Mouse (Mus musculus): ENCODE results near the gene Per3.

Per3 gene

DNA sequence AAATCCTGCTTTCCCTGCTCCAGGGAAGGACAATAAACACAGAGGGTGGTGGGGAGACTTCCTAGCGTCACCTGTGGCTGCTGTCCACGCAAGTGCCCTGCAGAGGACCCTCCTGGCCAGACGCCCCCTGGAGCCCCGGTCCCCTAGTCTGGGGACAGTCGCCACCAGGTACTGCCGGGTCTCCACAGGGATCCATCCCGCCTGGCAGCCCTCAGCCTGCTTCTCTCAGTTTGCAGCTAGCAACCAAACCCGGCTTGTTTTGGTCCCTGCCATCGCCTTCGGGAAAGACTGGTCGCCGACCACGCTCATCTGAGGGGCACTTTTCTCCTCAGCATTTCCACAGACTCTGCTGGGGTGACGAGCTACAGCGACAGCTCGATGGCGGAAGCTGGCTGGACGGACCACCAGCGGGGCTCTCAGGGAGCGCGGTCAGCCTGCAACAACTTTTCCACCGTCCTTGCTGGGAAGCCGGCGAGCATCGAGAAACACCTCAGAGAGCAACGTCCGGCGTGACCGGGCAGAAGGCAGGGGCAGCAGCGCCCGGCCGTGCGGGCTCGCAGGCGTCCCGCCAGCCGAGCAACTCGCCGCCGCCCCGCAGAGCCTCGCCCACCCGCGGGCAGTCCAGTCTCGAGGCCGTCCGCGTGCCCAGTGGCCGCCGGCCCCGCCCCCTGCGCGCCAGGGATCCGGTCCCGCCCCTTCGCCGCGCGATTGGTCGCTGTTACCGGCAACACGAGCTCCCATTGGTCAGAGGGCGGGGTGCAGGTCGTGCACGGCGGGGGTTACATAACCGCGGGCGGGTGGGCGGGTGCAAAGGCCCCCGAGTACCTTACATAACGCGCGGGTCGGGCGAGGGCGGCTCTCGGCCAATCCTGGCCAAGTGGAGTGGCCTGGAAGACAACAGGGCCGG is at the start of gene Per3:
TSS of gene Per3 (minus strand) at position 629 of the 907 bp plus-strand sequence.
- peak; percentile 99 for DNase-seq

DNA sequence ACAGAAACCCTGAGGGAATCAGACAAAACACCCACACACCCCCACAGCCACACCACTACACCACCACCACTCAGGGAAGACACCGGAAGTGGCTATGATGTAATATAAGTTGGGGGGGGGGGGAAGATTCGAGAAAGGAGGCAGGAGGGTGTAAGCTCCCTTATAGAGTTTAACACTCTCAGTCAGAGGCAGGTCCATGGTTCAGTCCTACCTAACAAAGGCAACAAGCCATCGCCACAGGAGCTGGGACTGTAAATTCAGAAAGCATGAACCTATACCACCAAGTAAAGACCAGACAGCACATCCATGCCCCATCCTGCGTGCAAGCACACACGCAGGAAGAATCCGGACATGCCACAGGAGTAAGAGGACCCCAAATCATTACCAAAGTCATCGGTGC is 44.8 kb upstream of the Per3 start, which contains the start of gene Gm13090:
TSS of gene Gm13090 (plus strand) at position 301 of the 400 bp plus-strand sequence.
- no peak for DNase-seq

DNA sequence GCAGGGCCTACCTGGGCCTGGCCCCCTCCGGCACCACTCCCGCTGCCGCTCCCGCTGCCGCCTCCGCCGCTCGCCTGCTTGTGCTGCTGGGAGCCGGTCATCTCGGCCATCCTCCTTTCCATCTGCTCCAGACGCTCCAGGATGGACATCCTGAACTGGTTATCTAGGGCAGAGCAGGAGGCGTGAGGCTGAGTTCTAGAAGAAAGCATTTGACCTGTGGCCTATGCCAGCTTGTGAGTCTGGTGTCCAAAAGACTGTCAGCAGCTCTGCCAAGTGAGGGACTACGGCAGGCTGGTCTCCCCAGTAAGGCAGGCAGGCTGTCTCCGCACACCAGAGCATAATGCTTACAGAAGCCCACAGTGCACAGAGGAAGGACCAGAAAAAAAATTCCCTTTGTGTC is 44.4 kb upstream of the Per3 start:
- DNase-seq, result no peak

DNA sequence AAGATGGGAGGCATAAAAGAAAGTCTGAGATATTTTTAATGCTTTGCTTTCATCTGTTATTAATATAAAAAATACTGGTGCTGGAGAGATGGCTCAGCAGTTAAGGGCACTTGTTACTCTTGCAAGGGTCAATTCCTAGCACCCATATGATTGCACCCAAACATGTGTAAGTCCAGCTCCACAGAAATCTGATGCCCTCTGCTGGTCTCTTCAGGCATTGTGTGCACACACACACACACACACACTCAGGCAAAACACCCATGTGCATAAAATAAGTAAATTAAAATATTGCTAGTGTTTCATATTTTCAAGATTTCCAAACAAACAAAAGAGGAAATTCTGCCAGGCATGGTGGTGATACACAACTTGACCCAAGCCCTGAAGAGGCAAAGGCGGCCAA is 42.9 kb upstream of the Per3 start:
- no peak for DNase-seq

DNA sequence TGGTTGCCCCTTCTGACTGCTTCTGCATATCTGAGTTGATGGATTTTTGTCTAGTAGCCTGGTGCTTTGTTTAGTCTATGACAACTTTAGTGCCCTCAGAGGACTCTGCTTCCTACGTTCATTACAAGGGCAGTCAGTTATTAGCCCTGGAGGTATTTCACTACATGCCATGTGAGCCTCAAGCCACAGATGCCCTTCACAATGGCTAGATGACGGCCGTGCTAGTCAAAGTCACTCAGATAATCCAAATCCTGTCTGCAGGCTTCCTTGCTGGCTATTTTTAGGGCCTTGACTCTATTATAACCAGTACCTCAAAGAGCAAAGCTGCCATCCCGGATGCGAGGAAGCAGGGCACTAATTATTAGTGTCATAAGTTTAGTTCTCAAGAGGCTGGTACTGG is 38.6 kb upstream of the Per3 start:
- no peak for DNase-seq

DNA sequence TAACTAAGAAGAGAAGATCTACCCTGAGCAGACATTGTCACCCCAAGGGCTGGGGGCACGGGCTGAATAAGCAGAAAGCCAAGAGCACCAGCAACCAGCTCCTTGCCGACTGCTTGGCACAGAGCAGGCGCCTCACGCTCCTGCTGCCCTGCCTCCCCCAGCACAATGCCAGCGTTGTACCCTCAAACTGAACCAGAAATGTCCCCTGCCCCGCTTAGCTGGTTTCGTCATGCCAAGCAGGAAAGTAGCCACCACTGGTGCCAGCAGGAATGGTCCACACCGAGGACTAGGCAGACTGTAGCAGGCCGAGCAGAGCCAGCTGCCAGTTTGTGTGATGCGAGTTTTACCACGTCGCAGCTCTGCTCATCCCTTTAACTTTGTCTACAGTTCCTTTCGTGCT is 37.5 kb upstream of the Per3 start:
- no peak for DNase-seq

DNA sequence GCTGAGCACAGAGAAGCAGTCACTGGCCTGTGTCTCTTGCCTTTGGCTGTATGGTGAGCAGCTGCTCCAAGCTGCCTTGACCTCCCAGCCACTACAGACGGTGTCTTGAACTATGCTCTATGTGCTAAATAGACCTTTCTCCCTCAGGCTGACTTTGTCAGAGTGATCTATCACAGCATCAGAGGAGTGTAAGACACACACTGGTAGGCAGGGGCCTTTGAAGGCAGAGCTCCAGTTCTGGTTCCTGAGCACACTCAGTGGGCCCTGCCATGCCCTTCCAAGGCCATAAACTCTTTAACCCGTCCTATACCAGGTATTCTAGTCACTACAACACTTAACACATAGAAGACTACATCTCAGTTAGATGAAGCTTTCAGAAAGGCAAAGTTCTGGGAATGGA is 36.9 kb upstream of the Per3 start:
- DNase-seq, result no peak

DNA sequence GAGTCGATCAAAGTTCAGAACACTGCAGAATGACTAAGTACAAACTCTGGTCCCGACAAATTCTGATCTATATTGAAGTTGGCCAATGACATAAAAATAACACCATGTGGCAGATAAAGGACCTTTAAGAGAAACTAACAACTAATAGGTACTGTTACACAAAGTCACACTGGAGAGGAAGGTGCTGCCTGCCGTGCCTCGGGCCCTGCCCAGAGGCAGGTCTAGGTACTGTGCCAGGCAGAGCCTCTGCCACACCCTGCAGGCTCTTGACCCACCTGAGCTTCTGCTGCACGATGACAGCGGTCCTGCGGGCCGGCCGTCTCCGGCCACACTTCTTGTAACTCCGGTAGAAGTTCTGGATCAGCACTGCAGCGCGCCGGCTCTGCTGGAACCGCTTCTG is 30.4 kb upstream of the Per3 start:
- DNase-seq, result no peak

DNA sequence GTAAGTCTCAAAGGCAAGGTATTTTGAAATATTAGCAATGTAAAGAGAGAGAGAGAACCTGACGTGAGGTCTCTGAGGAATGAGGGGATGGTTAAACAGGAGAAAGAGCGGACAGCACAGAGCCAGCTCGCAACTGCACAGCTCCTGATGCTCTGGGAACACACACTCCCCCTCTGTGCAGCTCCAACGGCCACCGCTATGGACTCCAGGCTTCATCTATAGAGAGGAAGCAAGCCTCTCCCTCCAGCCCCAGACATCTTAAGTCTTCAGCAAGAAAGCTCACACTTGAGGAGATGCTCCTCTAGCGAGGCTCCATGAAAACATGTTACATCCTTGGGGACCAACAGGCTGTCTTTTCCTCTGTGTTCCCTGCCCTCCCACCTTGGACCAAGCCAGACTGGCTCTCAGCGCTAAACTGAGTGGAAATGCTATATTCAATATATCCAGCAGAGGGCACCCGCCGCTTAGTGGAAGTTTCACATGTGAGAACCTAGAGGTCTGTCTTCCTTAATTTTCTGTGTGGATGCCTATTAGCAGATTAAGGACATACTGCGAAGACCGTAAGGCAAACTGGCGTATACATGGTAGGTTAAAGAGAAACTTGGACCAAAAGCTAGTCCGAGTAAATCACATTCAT is 28.8 kb upstream of the Per3 start:
- peak; percentile 80 to 82 for DNase-seq

DNA sequence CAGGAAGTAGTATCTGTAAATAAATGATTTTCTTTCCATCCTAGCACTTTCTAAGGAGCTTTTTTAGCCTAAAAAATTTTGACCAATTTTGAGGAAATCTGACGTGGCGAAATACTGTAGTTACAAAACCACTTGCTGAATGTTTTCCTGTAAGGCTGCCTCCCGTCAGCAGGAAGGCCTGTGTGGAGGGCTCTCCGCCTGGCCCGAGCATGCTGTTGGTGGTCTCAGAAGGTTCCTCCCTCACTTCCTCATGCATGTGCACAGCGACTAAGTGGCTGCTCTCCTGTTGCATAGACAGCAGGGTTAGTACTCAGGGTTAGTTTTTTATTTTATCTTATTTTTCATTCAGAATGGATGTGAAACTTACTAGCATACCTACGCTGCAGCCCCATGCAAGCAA is 26.5 kb upstream of the Per3 start:
- DNase-seq, result no peak

DNA sequence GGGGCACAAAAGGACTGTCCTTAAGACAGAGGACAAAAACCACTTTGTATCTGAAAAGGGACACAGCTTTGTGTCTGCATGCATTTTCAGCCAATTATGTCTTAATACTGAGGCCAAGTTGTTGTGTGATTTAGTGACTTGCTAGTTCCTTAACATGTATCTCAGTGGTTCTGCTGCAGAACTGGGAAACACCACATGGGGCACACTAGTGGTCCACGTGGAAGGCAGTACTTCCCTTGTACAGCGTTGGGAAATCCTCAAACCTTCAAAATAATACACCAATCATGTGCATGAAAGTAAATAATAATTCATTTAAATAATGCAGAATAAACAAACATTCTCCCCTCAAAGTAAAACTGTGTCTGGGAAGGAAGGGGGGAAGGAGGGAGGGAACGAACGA is 24.3 kb upstream of the Per3 start:
- DNase-seq, result no peak

DNA sequence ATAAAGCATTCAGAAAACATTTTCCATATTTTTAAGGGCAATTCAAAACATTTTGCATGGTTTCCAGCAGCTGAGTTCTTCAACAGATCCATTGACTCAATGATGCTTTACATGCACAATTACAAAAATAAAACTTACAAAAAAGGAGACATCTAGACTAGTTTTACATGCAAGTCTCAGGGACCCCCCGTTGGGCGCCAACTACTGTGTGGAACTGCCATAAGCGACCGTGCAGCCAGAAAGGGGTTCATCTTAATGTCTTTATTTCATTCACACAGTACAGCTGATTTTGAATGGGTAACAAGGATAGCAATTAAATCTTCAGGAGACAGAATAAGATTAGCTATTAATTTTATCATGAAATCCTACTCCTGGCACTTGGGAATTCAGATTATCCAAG is 15.1 kb upstream of the Per3 start:
- no peak for DNase-seq

DNA sequence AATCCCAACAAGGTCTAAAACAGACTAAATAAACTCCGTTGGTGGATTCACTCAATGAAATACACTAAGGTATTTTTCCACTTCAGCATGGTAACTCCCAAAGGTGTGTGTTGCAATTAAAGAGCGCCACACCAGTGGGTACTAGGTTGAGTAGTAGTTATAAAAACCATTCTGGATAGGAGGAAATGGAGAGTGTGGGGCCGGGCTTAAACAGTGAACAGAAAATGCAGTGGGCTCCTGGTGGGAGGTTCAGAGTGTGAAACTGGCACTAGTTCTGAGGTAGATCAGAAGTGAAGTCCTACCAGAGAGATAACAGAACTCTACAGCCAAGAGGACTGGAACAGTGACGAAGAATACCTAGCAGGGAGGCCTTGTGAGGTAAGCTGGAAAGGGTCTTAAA is 14.2 kb upstream of the Per3 start:
- DNase-seq, result no peak

DNA sequence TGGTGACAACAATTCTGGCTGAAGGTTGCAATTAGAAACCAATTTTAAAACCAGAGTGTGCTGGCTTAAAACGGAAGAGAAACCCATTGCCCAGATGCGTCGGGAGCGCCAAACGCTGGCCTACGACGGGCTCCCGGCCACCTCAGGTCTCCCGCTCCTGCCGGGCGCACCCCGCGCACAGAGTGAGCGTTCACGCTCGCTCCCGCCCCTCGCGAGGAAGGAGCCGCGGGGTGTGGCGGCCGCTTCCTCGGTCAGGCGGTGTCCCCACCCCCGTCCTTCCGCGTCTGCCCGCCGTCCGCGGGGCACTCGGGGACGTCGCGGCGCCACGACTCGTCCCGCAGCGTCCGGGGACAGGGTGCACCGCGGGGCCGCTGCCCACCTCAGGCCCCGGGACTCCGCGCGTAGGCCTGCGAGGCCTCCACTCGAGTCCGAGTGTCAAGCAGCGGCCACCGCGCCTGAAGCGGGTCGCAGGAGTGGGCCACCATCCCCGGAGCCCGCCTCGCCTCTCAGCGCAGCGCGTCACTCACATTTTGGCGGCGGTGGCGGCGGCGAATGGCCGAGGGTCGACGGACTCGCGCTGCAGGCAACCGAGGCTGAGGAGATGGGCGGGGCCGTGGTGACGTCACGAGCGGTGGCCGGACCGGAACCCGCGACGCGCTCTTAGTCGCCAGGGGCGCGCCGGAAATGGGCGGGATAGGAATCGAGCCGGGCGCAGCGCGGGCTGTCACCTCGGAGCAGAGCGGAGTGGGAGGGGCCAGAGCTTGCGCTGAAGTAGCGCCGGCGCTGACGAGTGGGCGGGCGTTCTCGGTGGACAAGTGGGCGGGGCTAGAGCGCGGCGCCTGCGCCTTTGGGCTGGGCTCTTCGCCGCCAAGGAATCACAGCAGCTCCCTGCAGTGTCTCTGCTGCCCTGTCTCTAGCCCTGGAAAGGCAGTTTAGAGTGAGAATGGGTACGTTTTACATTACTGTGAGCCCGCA is 13.2 kb upstream of the Per3 start, which contains the start of gene Vamp3:
TSS of gene Vamp3 (minus strand) at position 617 of the 975 bp plus-strand sequence.
- DNase-seq, result peak; percentile 100

DNA sequence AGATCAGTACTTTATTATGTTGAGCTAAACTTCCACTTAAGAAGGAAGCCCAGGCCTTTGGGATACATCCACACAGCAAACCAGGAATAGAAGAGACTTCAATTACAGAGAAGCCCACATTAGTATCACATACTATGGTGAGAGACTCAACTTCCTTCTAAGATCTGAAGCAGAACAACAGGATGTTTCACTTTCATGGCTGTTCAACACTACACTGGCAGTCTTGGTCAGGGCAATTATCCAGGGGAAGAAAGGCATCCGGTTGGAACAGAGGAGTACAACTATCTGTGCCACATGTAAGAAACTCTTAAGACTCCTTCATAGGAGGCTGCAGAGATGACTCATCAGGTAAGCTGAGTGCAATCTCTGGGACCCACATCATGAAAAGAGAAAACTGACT is 6.7 kb upstream of the Per3 start:
- DNase-seq, result no peak

DNA sequence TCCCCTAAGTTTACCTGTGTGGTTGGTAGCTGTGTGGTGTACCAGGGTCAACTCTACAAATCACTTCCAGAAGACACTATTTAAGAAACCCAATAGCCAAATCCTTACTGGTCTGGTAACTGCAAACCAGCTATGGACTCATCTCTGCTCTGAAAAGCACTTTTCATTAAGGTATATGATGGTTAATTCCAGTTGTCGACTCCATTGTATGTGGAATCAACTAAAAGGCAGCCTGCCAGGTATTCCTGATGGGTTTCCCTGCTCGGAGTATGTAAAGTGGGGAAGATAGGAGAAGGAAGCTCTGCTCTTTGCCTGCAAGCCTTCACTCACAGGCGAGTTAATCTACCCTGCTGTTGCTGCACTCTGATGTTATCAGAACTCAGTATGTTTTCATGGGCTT is 2.1 kb upstream of the Per3 start:
- DNase-seq, result no peak

DNA sequence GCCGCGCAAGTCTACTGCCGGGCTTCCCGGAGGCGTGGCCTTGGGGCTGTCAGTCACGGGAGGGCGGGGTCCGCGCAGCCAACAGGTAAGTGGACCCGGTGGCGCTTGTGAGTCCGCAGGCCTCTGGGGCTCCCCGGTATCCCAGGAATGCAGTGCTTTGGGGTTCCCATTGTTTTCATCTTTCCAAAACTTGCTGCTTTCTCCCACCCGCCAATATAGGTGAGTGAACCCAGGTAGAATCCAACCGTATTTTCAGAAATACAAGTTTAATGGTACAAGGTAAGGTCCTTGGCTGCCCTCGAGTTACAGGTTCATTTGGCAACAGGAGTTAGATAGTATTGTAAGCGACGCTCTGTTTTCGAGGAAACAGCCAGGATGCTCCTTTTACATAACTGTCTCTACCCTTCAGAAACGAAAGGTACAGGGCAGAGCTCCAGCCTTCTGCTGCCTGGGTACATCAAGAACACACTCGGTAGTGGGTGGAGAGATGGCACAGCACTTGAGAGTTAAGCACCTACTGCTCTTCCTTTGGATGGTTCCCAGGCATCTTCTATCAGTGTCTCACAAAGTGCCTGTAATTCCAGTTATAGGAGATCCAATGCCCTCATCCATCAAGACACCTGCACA is 592 bp upstream of the Per3 start:
- DNase-seq, result no peak

DNA sequence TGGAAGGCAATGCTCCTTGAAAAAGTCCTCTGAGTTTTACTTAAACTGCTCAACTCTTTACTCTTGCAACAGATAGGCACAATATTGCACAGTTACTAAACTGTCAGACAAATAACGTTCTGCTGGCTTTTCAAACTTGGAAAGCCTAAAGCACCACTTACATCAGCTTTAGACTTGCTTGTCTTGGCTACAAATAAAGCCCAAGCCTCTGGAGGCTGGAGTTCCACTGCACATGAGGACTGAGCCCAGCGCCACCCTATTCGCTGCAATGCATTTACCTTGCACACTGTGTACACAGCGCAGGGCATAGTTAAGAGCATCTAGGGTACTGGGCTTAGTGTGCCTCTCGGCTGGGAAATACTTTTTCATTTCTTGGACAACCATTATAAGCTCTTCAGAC is 1.2 kb downstream of the Per3 start:
- DNase-seq, result peak; percentile 18 to 40

DNA sequence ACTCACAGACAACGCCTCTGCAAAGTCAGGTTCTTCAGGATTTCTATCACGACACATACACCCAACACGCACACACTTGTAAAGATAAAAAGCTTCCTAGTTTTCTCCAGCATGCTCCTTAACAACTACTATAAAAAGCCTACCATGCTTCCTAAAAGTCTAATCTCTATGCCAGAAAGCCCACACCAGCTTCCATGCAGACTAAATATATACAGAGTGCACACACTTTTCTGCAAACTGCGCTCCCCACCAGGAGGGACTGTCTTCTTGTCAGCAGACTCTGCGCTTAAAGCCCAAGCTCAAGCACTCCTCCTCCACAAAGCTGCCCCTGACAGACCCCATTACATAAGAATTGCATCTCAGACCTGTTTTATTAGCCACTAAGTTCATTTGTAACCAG is 3.0 kb downstream of the Per3 start:
- no peak for DNase-seq

DNA sequence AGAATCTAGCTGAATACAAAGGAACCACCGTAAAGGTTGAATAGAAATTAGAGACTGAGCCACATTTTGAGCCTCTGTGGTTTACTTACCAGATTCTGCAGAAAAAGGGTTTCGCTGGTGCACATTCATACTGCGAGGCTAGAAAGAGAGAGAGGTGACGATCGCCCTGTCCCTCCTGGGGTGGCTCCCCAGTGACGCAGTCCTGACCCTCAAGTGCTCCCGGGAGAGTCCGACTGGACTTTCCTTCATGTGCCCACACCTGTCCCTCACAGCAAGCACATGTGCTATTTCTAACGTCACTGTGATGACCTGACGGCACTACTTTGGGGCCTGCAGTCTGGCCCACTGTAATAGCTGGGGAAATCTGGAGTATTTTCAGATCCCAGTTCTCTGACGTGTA is 6.7 kb downstream of the Per3 start:
- no peak for DNase-seq

DNA sequence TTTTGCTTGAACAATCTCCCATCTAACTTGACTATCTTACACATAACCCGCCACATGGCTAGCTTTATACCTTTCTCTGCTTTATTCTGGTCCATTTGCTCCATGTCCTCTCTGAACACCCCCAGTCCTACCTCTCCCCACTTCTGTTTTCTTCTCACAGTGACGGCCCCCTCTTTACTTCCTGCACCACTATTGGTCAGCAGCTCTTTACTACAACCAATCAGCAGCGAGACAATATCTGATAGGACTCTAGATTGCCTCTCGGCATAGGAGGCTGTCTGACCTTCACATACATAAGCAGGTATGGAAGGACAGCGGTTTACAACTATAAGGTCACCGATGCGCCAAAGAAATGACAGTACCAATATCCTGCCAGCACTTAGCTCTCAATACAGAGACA is 7.9 kb downstream of the Per3 start:
- no peak for DNase-seq

DNA sequence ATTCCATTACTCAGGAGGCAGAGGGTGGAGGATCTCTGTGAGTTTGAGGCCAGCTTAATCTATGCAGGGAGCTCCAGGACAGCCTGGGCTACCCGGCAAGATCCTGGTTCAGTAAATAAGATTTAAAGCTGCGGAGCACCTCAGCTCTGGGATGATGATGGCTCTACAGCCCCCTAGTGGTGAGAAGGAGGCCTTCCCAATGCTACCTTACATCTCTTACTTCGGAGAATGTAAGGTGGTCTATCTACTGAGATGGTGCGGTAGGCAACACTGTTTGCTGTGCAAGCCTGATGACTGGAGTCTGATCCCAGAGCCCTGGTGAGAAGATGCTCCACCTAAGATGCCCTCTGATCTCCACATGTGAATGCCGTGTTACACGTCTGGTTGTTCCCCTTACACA is 17.5 kb downstream of the Per3 start:
- peak; percentile 47 to 53 for DNase-seq

DNA sequence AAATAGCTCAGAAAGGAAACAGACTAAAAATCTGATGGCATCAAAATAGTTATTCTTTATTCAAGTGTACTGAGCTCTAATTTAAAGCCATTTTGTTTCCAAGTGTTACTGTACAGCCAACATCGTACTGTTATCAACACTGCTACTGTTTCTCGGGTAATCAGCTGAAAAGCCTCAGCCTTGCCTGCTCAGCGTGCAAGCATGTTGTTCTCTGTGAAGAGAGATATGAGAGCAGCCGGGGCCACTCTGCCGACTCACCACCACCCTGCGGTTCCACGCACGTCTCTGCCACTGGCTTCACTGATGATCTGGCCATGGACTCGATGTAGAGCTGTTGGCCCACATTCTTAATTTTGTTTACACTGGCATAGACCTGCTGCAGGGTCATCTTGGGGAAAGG is 20.3 kb downstream of the Per3 start:
- DNase-seq, result no peak
